ENCODE assay signal across 13 mouse cellular contexts in genomic region chr2:128278124-128278432, GRCm38 (mm10).
DNase-seq lines count a peak whose midpoint lies in the region; ATAC-seq lines count a peak whose summit lies in the region.
"Had no signal": no experiment of that assay in that cellular context is flagged by ENCODE, and none has a peak within 500 bp of the region (broad histone marks: within the 10 kb centered on the region; RNA-seq: fewer than 3 reads in every experiment).

No protein-coding gene starts in this region.

- no peak overlapping the region for H3K9ac ChIP-seq in midbrain, embryonic 16.5 days (ENCODE audit: low read depth, low read length)
- H3K9ac ChIP-seq in forebrain, embryonic 11.5 days (ENCODE audit: low read length): no peak overlapping the region
- H3K9ac ChIP-seq in midbrain, embryonic 13.5 days (replicated peaks): no peak overlapping the region
- H3K9ac ChIP-seq: embryonic facial prominence, embryonic 13.5 days; liver, embryonic 14.5 days had no signal

- no peak overlapping the region; the same call in 1 of the 2 replicates for H3K4me2 ChIP-seq in midbrain, embryonic 16.5 days (ENCODE audit: low read length)
- H3K4me2 ChIP-seq in forebrain, embryonic 11.5 days (ENCODE audit: low read depth, low read length, severe bottlenecking): no peak overlapping the region
- H3K4me2 ChIP-seq in midbrain, embryonic 13.5 days (replicated peaks): no peak overlapping the region
- H3K4me2 ChIP-seq: embryonic facial prominence, embryonic 13.5 days had no signal

- no peaks in the 10 kb centered on the region for H3K36me3 ChIP-seq in heart, embryonic 10.5 days
- no peaks in the 10 kb centered on the region for H3K36me3 ChIP-seq in midbrain, embryonic 10.5 days
- H3K36me3 ChIP-seq in midbrain, embryonic 16.5 days (ENCODE audit: control insufficient read depth, insufficient read depth, low read length): no peaks in the 10 kb centered on the region
- H3K36me3 ChIP-seq in forebrain, embryonic 11.5 days (ENCODE audit: control insufficient read depth, insufficient read depth, low read length): no peaks in the 10 kb centered on the region
- H3K36me3 ChIP-seq in midbrain, embryonic 13.5 days: no peaks in the 10 kb centered on the region
- H3K36me3 ChIP-seq: embryonic facial prominence, embryonic 13.5 days had no signal

- no peaks in the 10 kb centered on the region for H3K9me3 ChIP-seq in heart, embryonic 10.5 days
- H3K9me3 ChIP-seq in midbrain, embryonic 10.5 days (replicated peaks): no peaks in the 10 kb centered on the region
- no peaks in the 10 kb centered on the region for H3K9me3 ChIP-seq in midbrain, embryonic 16.5 days (replicated peaks; ENCODE audit: control insufficient read depth, low read length, poor library complexity, severe bottlenecking)
- H3K9me3 ChIP-seq in forebrain, embryonic 11.5 days (ENCODE audit: control insufficient read depth, low read length): no peaks in the 10 kb centered on the region
- H3K9me3 ChIP-seq in midbrain, embryonic 13.5 days: no peaks in the 10 kb centered on the region
- H3K9me3 ChIP-seq: embryonic facial prominence, embryonic 13.5 days had no signal

- H3K27ac ChIP-seq in heart, embryonic 10.5 days: peak overlapping the region; percentile 69; the same call in 1 of the 2 replicates
- H3K27ac ChIP-seq in midbrain, embryonic 10.5 days (replicated peaks): peak overlapping the region; percentile 42; the same call in 1 of the 2 replicates
- no peak overlapping the region for H3K27ac ChIP-seq in midbrain, embryonic 16.5 days (ENCODE audit: low read length)
- H3K27ac ChIP-seq in forebrain, embryonic 11.5 days (ENCODE audit: low read depth, low read length): peak overlapping the region; percentile 77
- H3K27ac ChIP-seq in midbrain, embryonic 13.5 days: peak overlapping the region; percentile 17; the same call in 1 of the 2 replicates
- H3K27ac ChIP-seq: embryonic facial prominence, embryonic 13.5 days; kidney, postnatal 0 days; liver, embryonic 14.5 days had no signal

- H3K4me3 ChIP-seq in heart, embryonic 10.5 days: no peak overlapping the region
- H3K4me3 ChIP-seq in midbrain, embryonic 10.5 days: no peak overlapping the region
- no peak overlapping the region for H3K4me3 ChIP-seq in midbrain, embryonic 16.5 days (ENCODE audit: low read depth, low read length)
- no peak overlapping the region for H3K4me3 ChIP-seq in forebrain, embryonic 11.5 days (ENCODE audit: low read depth, low read length)
- no peak overlapping the region for H3K4me3 ChIP-seq in midbrain, embryonic 13.5 days (replicated peaks)
- H3K4me3 ChIP-seq: embryonic facial prominence, embryonic 13.5 days had no signal

- 82% methylated on average over 5 of the region's 5 CpGs for WGBS in heart, embryonic 10.5 days
- 76% methylated on average over 5 of the region's 5 CpGs for WGBS in midbrain, embryonic 10.5 days
- 48% methylated on average over 5 of the region's 5 CpGs for WGBS in midbrain, embryonic 16.5 days
- WGBS in forebrain, embryonic 11.5 days: 49% methylated on average over 5 of the region's 5 CpGs
- 72% methylated on average over 5 of the region's 5 CpGs for WGBS in midbrain, embryonic 13.5 days

- no peak for ATAC-seq in midbrain, embryonic 16.5 days
- ATAC-seq in forebrain, embryonic 11.5 days (replicated peaks; ENCODE audit: low FRiP score): no peak
- ATAC-seq in midbrain, embryonic 13.5 days: no peak
- ATAC-seq: activated CD4-positive, CD25-positive, alpha-beta regulatory T cell, adult 4 months had no signal

- DNase-seq in heart, embryonic 10.5 days (ENCODE audit: low spot score): peak; percentile 50
- DNase-seq in heart, adult 11 months: no peak
- no peak for DNase-seq in midbrain, embryonic 10.5 days (ENCODE audit: low spot score)
- DNase-seq in forebrain, embryonic 11.5 days (ENCODE audit: low spot score): peak; percentile 61
- no peak for DNase-seq in spleen, postnatal 4 days (ENCODE audit: low spot score in 2 of 2)
- DNase-seq in left cerebral cortex, adult 8-10 months (ENCODE audit: low spot score in 2 of 2): no peak
- DNase-seq: gastrocnemius, postnatal 14 days had no signal

- H3K4me1 ChIP-seq in heart, embryonic 10.5 days: peaks cover 46% of the 10 kb centered on the region
- peaks cover 32% of the 10 kb centered on the region for H3K4me1 ChIP-seq in midbrain, embryonic 10.5 days
- peaks cover 18% of the 10 kb centered on the region for H3K4me1 ChIP-seq in midbrain, embryonic 16.5 days (ENCODE audit: control insufficient read depth, insufficient read depth, low read length)
- peaks cover 22% of the 10 kb centered on the region for H3K4me1 ChIP-seq in forebrain, embryonic 11.5 days (replicated peaks; ENCODE audit: control insufficient read depth, insufficient read depth, low read length)
- peaks cover 26% of the 10 kb centered on the region for H3K4me1 ChIP-seq in midbrain, embryonic 13.5 days (replicated peaks)

- H3K27me3 ChIP-seq in heart, embryonic 10.5 days (ENCODE audit: insufficient read depth, poor library complexity, severe bottlenecking): no peaks in the 10 kb centered on the region
- no peaks in the 10 kb centered on the region for H3K27me3 ChIP-seq in midbrain, embryonic 10.5 days (ENCODE audit: low read depth, poor library complexity, severe bottlenecking)
- no peaks in the 10 kb centered on the region for H3K27me3 ChIP-seq in midbrain, embryonic 16.5 days (ENCODE audit: control insufficient read depth, insufficient read depth, low read depth, low read length)
- H3K27me3 ChIP-seq in forebrain, embryonic 11.5 days (ENCODE audit: control insufficient read depth, insufficient read depth, low read length): no peaks in the 10 kb centered on the region
- no peaks in the 10 kb centered on the region for H3K27me3 ChIP-seq in midbrain, embryonic 13.5 days
- H3K27me3 ChIP-seq: embryonic facial prominence, embryonic 13.5 days had no signal

Comparison
In these comparisons a context has a peak if more than half of its experiments do, and no peak if none do; other contexts are left out.
1. DNase-seq: peak in heart, embryonic 10.5 days (single experiment) and forebrain, embryonic 11.5 days (single experiment); none in heart, adult 11 months (single experiment), midbrain, embryonic 10.5 days (single experiment), spleen, postnatal 4 days (0 of 2) and left cerebral cortex, adult 8-10 months (0 of 2).